Mouse (Mus musculus) liver, embryonic 16.5 days (tissue): ENCODE results near the gene Palm2. TPM values are rescaled to one million over a fixed set of nuclear protein-coding genes. Genes with fewer than 3 reads are reported as not detected.
"Not testable (repeated sequence)": the region's sequence is repeated elsewhere in the genome, so short reads cannot be mapped to it uniquely, and the experiment has no call there.

ENCODE experiments used
- ATAC-seq: fragments of 200-750 bp; cut with Nextera tagmentation; 2 replicates; pipeline ENCODE4 v1.8.0; 2017; ENCODE audit warnings: low read depth, mild to moderate bottlenecking, moderate number of reproducible peaks, moderate library complexity
- H3K27ac ChIP-seq: fragments of 300-500 bp; sonication (generic); 2 replicates; pipeline ENCODE4 v1.5.1; 2014; ENCODE audit warnings: mild to moderate bottlenecking, low read length
- H3K27me3 ChIP-seq: fragments of 300-500 bp; sonication (generic); 2 replicates; pipeline ENCODE4 v1.6.1; 2014; ENCODE audit warnings: low read depth, low read length, mixed read lengths; ENCODE audit not compliant: control insufficient read depth, insufficient read depth
- H3K36me3 ChIP-seq: fragments of 300-500 bp; sonication (generic); 2 replicates; pipeline ENCODE4 v1.6.1; 2014; ENCODE audit warnings: mild to moderate bottlenecking; ENCODE audit not compliant: control insufficient read depth, insufficient read depth
- H3K4me1 ChIP-seq: fragments of 300-500 bp; sonication (generic); 2 replicates; pipeline ENCODE4 v1.6.1; 2014; ENCODE audit warnings: low read depth, low read length, mixed read lengths; ENCODE audit not compliant: control insufficient read depth
- H3K4me2 ChIP-seq: fragments of 300-500 bp; sonication (generic); 2 replicates; pipeline ENCODE4 v1.6.1; 2014; ENCODE audit warnings: low read depth, low read length, mixed read lengths
- H3K4me3 ChIP-seq: fragments of 300-500 bp; sonication (generic); 2 replicates; pipeline ENCODE4 v1.5.1; 2014; ENCODE audit warnings: low read depth, mild to moderate bottlenecking, low read length
- H3K9ac ChIP-seq: fragments of 300-500 bp; sonication (generic); 2 replicates; pipeline ENCODE4 v1.6.1; 2014; ENCODE audit warnings: low read depth, low read length
- H3K9me3 ChIP-seq: fragments of 300-500 bp; sonication (generic); replicated peaks from 2 replicates; pipeline ENCODE4 v1.6.1; 2016; ENCODE audit warnings: low read length; ENCODE audit not compliant: control insufficient read depth
- WGBS: fragments of 180-500 bp; shearing (Covaris S2); extraction: QIAGEN DNeasy Blood & Tissue Kit; methylation state at CpG from one replicate; pipeline ENCODE4 v1.1.7; 2014; ENCODE audit not compliant: insufficient replicate concordance; 5-methylcytosine and 5-hydroxymethylcytosine counted together
- polyA plus RNA-seq: library from polyadenylated mRNA; unstranded; fragments of >200 nt; fragmentation: Nextera tagmentation; extraction: Ambion mirVana; gene quantifications from 2 replicates; pipeline ENCODE4 v1.2.1, GENCODE M21; 2015

Gene Palm2
- polyA plus RNA-seq, result 0.09 and 0.41 TPM in 2 replicates

- H3K9me3 ChIP-seq, result no peaks in the 10 kb centered on the region
- no peak for ATAC-seq
- peaks cover 30% of the 10 kb centered on the region for H3K27me3 ChIP-seq
- peak within 1 kb of the TSS; percentile 39 for H3K4me3 ChIP-seq
- peak within 1 kb of the TSS; percentile 52 for H3K4me2 ChIP-seq
- H3K9ac ChIP-seq, result no peak within 1 kb of the TSS
- WGBS, result 2% methylated on average over 66 of the region's 67 CpGs
- no peaks in the 10 kb centered on the region for H3K4me1 ChIP-seq
- no peaks in the 10 kb centered on the region for H3K36me3 ChIP-seq
- H3K27ac ChIP-seq, result no peak within 1 kb of the TSS
These were observed at the start of gene Palm2 for GRCm38 (mm10) chr4:57433941-57434704. TSS of gene Palm2 (plus strand) at chr4:57434247.

- Histone ChIP-seq H3K27ac (no peak overlapping the region), H3K9ac (no peak overlapping the region), H3K4me2 (no peak overlapping the region), H3K9me3 (no peaks in the 10 kb centered on the region), H3K27me3 (no peaks in the 10 kb centered on the region), H3K4me1 (no peaks in the 10 kb centered on the region), H3K4me3 (no peak overlapping the region), H3K36me3 (no peaks in the 10 kb centered on the region)
- WGBS, result 60% methylated on average over 2 of the region's 2 CpGs
- ATAC-seq, result no peak
These were observed 49.7 kb upstream of the Palm2 start for GRCm38 (mm10) chr4:57384355-57384754.

GRCm38 (mm10) chr4:57391103-57391502 is 42.9 kb upstream of the Palm2 start:
- Histone ChIP-seq H3K4me1 (no peaks in the 10 kb centered on the region), H3K4me2 (no peak overlapping the region), H3K9ac (no peak overlapping the region), H3K9me3 (no peaks in the 10 kb centered on the region), H3K27ac (no peak overlapping the region), H3K27me3 (no peaks in the 10 kb centered on the region), H3K4me3 (no peak overlapping the region), H3K36me3 (no peaks in the 10 kb centered on the region)
- WGBS, result 48% methylated on average over 8 of the region's 8 CpGs
- no peak for ATAC-seq

GRCm38 (mm10) chr4:57396414-57396813 is 37.6 kb upstream of the Palm2 start:
- Histone ChIP-seq H3K4me2 (no peak overlapping the region), H3K9me3 (no peaks in the 10 kb centered on the region), H3K27me3 (no peaks in the 10 kb centered on the region), H3K9ac (no peak overlapping the region), H3K27ac (no peak overlapping the region), H3K4me1 (no peaks in the 10 kb centered on the region), H3K4me3 (no peak overlapping the region), H3K36me3 (no peaks in the 10 kb centered on the region)
- ATAC-seq, result no peak
- WGBS, result 64% methylated on average over 9 of the region's 9 CpGs

- not testable (repeated sequence) for H3K36me3 ChIP-seq, H3K4me3 ChIP-seq, H3K4me2 ChIP-seq, H3K9me3 ChIP-seq, ATAC-seq, H3K27ac ChIP-seq, H3K27me3 ChIP-seq, H3K4me1 ChIP-seq, H3K9ac ChIP-seq
- WGBS, result 37% methylated on average over 6 of the region's 6 CpGs
These were observed 21.7 kb upstream of the Palm2 start for GRCm38 (mm10) chr4:57412385-57412784.

GRCm38 (mm10) chr4:57413016-57413415 is 21.0 kb upstream of the Palm2 start:
- H3K27me3 ChIP-seq, result no peaks in the 10 kb centered on the region
- ATAC-seq, result no peak
- 37% methylated on average over 7 of the region's 7 CpGs for WGBS

GRCm38 (mm10) chr4:57413670-57414069 is 20.4 kb upstream of the Palm2 start:
- not testable (repeated sequence) for H3K27ac ChIP-seq, H3K9me3 ChIP-seq, ATAC-seq, H3K27me3 ChIP-seq, H3K4me1 ChIP-seq, H3K4me2 ChIP-seq, H3K4me3 ChIP-seq, H3K9ac ChIP-seq, H3K36me3 ChIP-seq
- 70% methylated on average over 11 of the region's 11 CpGs for WGBS

More at GRCm38 (mm10) chr4:57413016-57413415, 21.0 kb upstream of the Palm2 start:
- H3K4me2 ChIP-seq, result no peak overlapping the region
- H3K36me3 ChIP-seq, result no peaks in the 10 kb centered on the region
- H3K9ac ChIP-seq, result no peak overlapping the region
- H3K4me3 ChIP-seq, result no peak overlapping the region
- H3K27ac ChIP-seq, result no peak overlapping the region
- no peaks in the 10 kb centered on the region for H3K4me1 ChIP-seq
- H3K9me3 ChIP-seq, result no peaks in the 10 kb centered on the region

GRCm38 (mm10) chr4:57424011-57424410 is 10.0 kb upstream of the Palm2 start:
- no peak for ATAC-seq
- Histone ChIP-seq H3K27ac (no peak overlapping the region), H3K4me2 (no peak overlapping the region), H3K9ac (no peak overlapping the region), H3K27me3 (no peaks in the 10 kb centered on the region), H3K4me1 (no peaks in the 10 kb centered on the region), H3K4me3 (no peak overlapping the region), H3K36me3 (no peaks in the 10 kb centered on the region), H3K9me3 (no peaks in the 10 kb centered on the region)
- WGBS, result 51% methylated on average over 7 of the region's 7 CpGs

GRCm38 (mm10) chr4:57428317-57428716 is 5.7 kb upstream of the Palm2 start:
- Histone ChIP-seq H3K4me2 (no peak overlapping the region), H3K9me3 (no peaks in the 10 kb centered on the region), H3K36me3 (no peaks in the 10 kb centered on the region), H3K27ac (no peak overlapping the region), H3K27me3 (peaks cover 9% of the 10 kb centered on the region), H3K9ac (no peak overlapping the region), H3K4me3 (no peak overlapping the region), H3K4me1 (no peaks in the 10 kb centered on the region)
- ATAC-seq, result no peak
- WGBS, result 51% methylated on average over 8 of the region's 8 CpGs
